Mouse (Mus musculus): ENCODE results near the gene Ctbp2. TPM values are rescaled to one million over a fixed set of nuclear protein-coding genes. Genes with fewer than 3 reads are reported as not detected.

Ctbp2 gene
- polyA plus RNA-seq, 1 experiment from 2014 or later = 45.6 TPM

DNA sequence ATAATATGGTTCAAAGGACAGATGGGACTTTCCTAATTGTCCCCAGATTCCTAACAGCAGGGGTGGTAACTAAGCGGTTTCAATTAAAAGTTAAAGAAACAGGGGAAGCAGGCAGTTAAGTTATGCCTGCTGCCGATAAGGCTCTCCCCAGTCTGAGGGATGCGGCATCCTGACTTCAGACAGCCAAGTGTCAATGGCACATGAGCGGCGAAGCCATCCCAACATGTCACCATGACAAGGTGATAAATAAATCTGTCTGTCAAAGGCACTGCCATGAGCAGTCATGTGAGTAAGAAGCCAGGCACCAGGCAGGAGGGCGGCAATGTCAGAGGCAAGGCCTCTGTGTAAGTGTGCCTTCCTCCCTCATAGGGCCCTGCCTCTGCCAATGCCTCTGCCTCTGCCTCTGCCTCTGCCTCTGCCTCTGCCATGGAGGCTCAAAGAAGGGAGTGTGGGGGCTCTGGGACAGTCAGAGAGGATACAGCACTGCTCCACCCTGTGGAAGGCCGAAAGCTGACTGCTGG is 56.8 kb downstream of the Ctbp2 start:
- ATAC-seq = no peak
- H3K27ac ChIP-seq (ENCODE audit: low read length) = no peak overlapping the region
- 78% methylated on average over 7 of the region's 7 CpGs for WGBS

DNA sequence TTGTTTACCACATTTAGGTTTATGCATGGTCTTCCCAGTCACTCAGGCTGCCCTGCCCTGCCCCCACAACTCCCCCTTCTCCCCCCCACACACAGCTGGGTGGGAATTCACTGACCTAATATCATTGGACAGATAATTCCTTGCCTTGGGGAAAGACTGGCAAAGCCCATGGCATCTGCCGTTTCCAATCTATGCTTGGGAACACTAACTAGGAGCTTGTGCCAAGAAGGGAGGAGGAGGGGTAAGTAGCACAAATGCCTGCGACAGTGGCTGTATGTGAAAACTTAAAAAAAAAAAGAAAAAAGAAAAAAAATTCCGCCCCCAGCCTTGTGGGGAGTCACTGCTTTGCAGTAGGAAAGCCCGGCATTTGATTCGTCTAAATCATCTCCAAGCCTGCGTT is 57.4 kb downstream of the Ctbp2 start:
- H3K4me2 ChIP-seq (replicated peaks; ENCODE audit: low read depth, low read length) = no peak overlapping the region
- no peak overlapping the region for H3K9ac ChIP-seq (replicated peaks; ENCODE audit: low read depth)
- no peaks in the 10 kb centered on the region for H3K4me1 ChIP-seq (ENCODE audit: insufficient read depth, low read depth, low read length)
- no peaks in the 10 kb centered on the region for H3K9me3 ChIP-seq (ENCODE audit: low read length)
- H3K27ac ChIP-seq (ENCODE audit: low read length) = no peak overlapping the region
- H3K36me3 ChIP-seq (ENCODE audit: insufficient read depth, low read length) = no peaks in the 10 kb centered on the region
- no peak for TF ChIP-seq CTCF (IDR thresholded peaks at IDR 0.05)
- TF ChIP-seq EP300 (IDR thresholded peaks at IDR 0.05) = no peak
- H3K4me3 ChIP-seq (ENCODE audit: low read depth, low read length) = no peak overlapping the region
- DNase-seq (ENCODE audit: low spot score) = no peak
- ATAC-seq = no peak
- 53% methylated on average over 6 of the region's 6 CpGs for whole genome bisulfite sequencing
- H3K27me3 ChIP-seq (replicated peaks; ENCODE audit: insufficient read depth, low read length) = no peaks in the 10 kb centered on the region

More for the DNA sequence above, 56.8 kb downstream of the Ctbp2 start:
- H3K27me3 ChIP-seq (replicated peaks; ENCODE audit: insufficient read depth, low read length) = no peaks in the 10 kb centered on the region
- TF ChIP-seq CTCF (IDR thresholded peaks at IDR 0.05) (no peak), EP300 (IDR thresholded peaks at IDR 0.05) (no peak)
- no peaks in the 10 kb centered on the region for H3K36me3 ChIP-seq (ENCODE audit: insufficient read depth, low read length)
- no peaks in the 10 kb centered on the region for H3K4me1 ChIP-seq (ENCODE audit: insufficient read depth, low read depth, low read length)
- H3K9me3 ChIP-seq (ENCODE audit: low read length) = no peaks in the 10 kb centered on the region
- H3K4me2 ChIP-seq (replicated peaks; ENCODE audit: low read depth, low read length) = no peak overlapping the region
- no peak overlapping the region for H3K9ac ChIP-seq (replicated peaks; ENCODE audit: low read depth)
- DNase-seq (ENCODE audit: low spot score) = no peak
- no peak overlapping the region for H3K4me3 ChIP-seq (ENCODE audit: low read depth, low read length)

DNA sequence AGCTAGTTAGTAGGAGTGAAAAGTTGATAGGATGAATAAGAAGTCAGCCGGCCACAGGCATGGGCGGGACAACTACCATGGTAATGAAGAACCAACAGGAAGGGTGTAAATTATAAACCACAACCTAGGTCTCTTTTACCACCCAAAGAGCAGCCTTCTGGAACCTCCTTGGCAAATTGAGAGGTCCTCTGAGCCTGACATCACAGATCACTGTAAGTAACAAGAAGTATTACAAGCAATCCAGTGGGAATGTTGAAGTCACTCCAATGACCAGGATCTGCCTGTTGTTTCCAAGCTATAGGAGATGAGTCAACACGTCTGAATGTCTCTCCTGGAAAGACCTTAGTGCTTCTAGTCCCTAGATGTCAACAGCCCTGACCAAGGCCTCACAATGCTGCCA is 62.1 kb downstream of the Ctbp2 start:
- ATAC-seq (no peak), DNase-seq (ENCODE audit: low spot score) (no peak)
- no peak for TF ChIP-seq CTCF (IDR thresholded peaks at IDR 0.05)
- Histone ChIP-seq H3K4me3 (ENCODE audit: low read depth, low read length) (no peak overlapping the region), H3K36me3 (ENCODE audit: insufficient read depth, low read length) (0 out of 2 replicates have a peak, but pooled peaks cover under 1% of the 10 kb centered on the region), H3K27me3 (replicated peaks; ENCODE audit: insufficient read depth, low read length) (no peaks in the 10 kb centered on the region), H3K4me1 (ENCODE audit: insufficient read depth, low read depth, low read length) (peaks cover 14% of the 10 kb centered on the region), H3K4me2 (replicated peaks; ENCODE audit: low read depth, low read length) (no peak overlapping the region), H3K9me3 (ENCODE audit: low read length) (no peaks in the 10 kb centered on the region), H3K9ac (replicated peaks; ENCODE audit: low read depth) (no peak overlapping the region), H3K27ac (ENCODE audit: low read length) (no peak overlapping the region)
- WGBS = 81% methylated on average over 3 of the region's 3 CpGs

DNA sequence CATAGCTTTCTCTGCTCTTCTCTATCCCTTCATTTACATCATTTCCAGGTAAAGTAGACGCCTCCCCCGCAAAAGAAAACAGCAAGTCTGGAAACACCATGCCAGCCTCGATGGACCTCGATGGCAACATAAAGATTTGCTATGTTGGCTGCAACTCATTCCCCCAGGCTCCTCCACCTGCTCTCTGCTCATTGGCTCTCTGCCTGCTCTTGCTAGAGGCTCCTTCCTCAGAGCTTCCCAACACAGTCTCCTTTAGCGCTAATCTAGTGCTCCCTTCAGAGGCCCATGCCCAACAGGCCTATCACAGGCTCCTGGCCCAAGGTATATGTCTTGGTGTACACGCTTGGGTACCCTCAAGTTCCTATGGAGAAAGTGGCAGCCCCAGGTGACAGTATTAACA is 64.0 kb downstream of the Ctbp2 start:
- 89% methylated on average over 6 of the region's 6 CpGs for WGBS
- no peak for DNase-seq (ENCODE audit: low spot score)
- no peak overlapping the region for H3K9ac ChIP-seq (replicated peaks; ENCODE audit: low read depth)
- H3K4me3 ChIP-seq (ENCODE audit: low read depth, low read length) = no peak overlapping the region
- no peak for ATAC-seq
- peaks cover 14% of the 10 kb centered on the region for H3K4me1 ChIP-seq (ENCODE audit: insufficient read depth, low read depth, low read length)
- H3K27me3 ChIP-seq (replicated peaks; ENCODE audit: insufficient read depth, low read length) = no peaks in the 10 kb centered on the region
- H3K9me3 ChIP-seq (ENCODE audit: low read length) = no peaks in the 10 kb centered on the region
- no peak overlapping the region for H3K4me2 ChIP-seq (replicated peaks; ENCODE audit: low read depth, low read length)
- no peak overlapping the region for H3K27ac ChIP-seq (ENCODE audit: low read length)
- TF ChIP-seq CTCF (IDR thresholded peaks at IDR 0.05) = no peak
- no peak for TF ChIP-seq EP300 (IDR thresholded peaks at IDR 0.05)
- H3K36me3 ChIP-seq (ENCODE audit: insufficient read depth, low read length) = 0 out of 2 replicates have a peak, but pooled peaks cover 5% of the 10 kb centered on the region

DNA sequence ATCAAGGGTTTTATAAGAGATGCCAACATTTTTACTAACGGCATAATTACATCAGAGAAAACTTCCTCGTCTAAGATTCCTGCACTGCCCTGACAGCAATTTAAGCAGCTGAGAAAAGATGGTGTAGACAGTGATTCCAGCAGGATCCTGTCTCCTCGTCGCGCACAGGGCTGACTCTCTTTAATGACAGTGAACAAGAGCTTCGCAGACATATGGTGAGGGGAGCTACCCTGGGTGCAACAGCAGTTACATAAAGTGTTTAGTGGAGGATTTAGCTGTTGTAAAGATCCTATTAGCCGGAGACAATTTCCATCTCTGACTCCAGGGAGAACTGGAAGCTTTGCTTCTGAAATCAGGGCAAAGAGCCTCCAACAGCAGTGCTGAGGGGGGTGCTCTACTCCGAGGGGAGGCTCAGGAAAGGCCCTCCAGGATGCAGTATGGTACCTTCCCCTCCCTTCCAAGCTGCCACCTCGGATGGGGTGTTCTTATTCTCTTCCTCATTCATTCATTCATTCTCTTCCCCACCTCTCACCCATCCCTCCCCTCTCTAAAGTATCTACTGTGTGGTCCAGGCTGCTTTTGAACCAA is 64.5 kb downstream of the Ctbp2 start:
- no peaks in the 10 kb centered on the region for H3K27me3 ChIP-seq (replicated peaks; ENCODE audit: insufficient read depth, low read length)
- DNase-seq (ENCODE audit: low spot score) (peak; percentile 40), ATAC-seq (peak; percentile 48; the same call in 1 of the 2 replicates)
- H3K4me2 ChIP-seq (replicated peaks; ENCODE audit: low read depth, low read length) = no peak overlapping the region
- H3K4me1 ChIP-seq (ENCODE audit: insufficient read depth, low read depth, low read length) = peaks cover 14% of the 10 kb centered on the region
- H3K36me3 ChIP-seq (ENCODE audit: insufficient read depth, low read length) = 0 out of 2 replicates have a peak, but pooled peaks cover 5% of the 10 kb centered on the region
- H3K9ac ChIP-seq (replicated peaks; ENCODE audit: low read depth) = no peak overlapping the region
- no peak for TF ChIP-seq CTCF (IDR thresholded peaks at IDR 0.05)
- no peak for TF ChIP-seq EP300 (IDR thresholded peaks at IDR 0.05)
- H3K9me3 ChIP-seq (ENCODE audit: low read length) = no peaks in the 10 kb centered on the region
- no peak overlapping the region for H3K4me3 ChIP-seq (ENCODE audit: low read depth, low read length)
- 54% methylated on average over 9 of the region's 9 CpGs for WGBS
- H3K27ac ChIP-seq (ENCODE audit: low read length) = no peak overlapping the region

DNA sequence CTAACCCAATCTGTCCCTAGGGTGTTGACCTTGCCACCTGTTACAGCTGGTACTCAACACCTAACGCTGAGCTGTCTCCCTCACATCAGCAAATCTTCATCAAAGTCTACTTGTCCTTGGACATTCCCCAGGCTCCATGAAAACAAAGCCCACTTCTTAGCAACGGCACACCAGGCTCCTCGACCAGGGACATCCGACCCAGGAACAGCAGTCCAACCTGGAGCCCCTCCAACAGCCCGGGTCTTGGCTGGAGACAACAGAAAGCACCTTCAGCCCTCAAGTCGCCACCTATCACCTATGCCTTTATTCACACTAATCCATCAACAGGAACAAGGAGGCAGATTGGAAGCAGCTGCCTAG is 65.0 kb downstream of the Ctbp2 start:
- 55% methylated on average over 6 of the region's 6 CpGs for WGBS
- TF ChIP-seq CTCF (IDR thresholded peaks at IDR 0.05) = no peak
- no peak for TF ChIP-seq EP300 (IDR thresholded peaks at IDR 0.05)
- Histone ChIP-seq H3K4me2 (replicated peaks; ENCODE audit: low read depth, low read length) (no peak overlapping the region), H3K4me3 (ENCODE audit: low read depth, low read length) (no peak overlapping the region), H3K4me1 (ENCODE audit: insufficient read depth, low read depth, low read length) (peaks cover 14% of the 10 kb centered on the region), H3K9me3 (ENCODE audit: low read length) (no peaks in the 10 kb centered on the region), H3K27me3 (replicated peaks; ENCODE audit: insufficient read depth, low read length) (no peaks in the 10 kb centered on the region), H3K9ac (replicated peaks; ENCODE audit: low read depth) (no peak overlapping the region), H3K27ac (ENCODE audit: low read length) (no peak overlapping the region), H3K36me3 (ENCODE audit: insufficient read depth, low read length) (0 out of 2 replicates have a peak, but pooled peaks cover 5% of the 10 kb centered on the region)
- DNase-seq (ENCODE audit: low spot score) (no peak), ATAC-seq (peak; percentile 8; the same call in 1 of the 2 replicates)
